Mouse (Mus musculus) cortical plate, adult 2 months (tissue): ENCODE data around the gene Pnpla2.

ENCODE experiments used
- CTCF ChIP-seq: fragments of 200-500 bp; IDR thresholded peaks from 2 replicates; pipeline ENCODE4 v1.5.1; 2011; ENCODE audit warnings: mild to moderate bottlenecking, control low read depth, low read length; ENCODE audit not compliant: insufficient read depth; ENCODE audit errors: extremely low read depth
- POLR2A ChIP-seq: fragments of 200-500 bp; IDR thresholded peaks from 2 replicates; pipeline ENCODE4 v1.6.1; 2011; ENCODE audit warnings: mild to moderate bottlenecking, low read length, control low read depth; ENCODE audit not compliant: insufficient read depth; ENCODE audit errors: extremely low read depth

- TF ChIP-seq CTCF (no peak), POLR2A (no peak)
Measured at GRCm38 (mm10) chr7:141472226-141472625, 17.2 kb downstream of the Pnpla2 start.
